Mouse (Mus musculus): ENCODE results near the gene Mrpl48.

Mrpl48 gene

GRCm38 (mm10) chr7:100608130-100608741, at the start of gene Mrpl48:
Gene Mrpl48 (minus strand): TSS chr7:100608301.
- DNase-seq: peak; percentile 43

- no peak for DNase-seq
Measured at GRCm38 (mm10) chr7:100656739-100657138, 48.6 kb upstream of the Mrpl48 start.

GRCm38 (mm10) chr7:100654441-100654840, 46.3 kb upstream of the Mrpl48 start:
- no peak for DNase-seq

DNA sequence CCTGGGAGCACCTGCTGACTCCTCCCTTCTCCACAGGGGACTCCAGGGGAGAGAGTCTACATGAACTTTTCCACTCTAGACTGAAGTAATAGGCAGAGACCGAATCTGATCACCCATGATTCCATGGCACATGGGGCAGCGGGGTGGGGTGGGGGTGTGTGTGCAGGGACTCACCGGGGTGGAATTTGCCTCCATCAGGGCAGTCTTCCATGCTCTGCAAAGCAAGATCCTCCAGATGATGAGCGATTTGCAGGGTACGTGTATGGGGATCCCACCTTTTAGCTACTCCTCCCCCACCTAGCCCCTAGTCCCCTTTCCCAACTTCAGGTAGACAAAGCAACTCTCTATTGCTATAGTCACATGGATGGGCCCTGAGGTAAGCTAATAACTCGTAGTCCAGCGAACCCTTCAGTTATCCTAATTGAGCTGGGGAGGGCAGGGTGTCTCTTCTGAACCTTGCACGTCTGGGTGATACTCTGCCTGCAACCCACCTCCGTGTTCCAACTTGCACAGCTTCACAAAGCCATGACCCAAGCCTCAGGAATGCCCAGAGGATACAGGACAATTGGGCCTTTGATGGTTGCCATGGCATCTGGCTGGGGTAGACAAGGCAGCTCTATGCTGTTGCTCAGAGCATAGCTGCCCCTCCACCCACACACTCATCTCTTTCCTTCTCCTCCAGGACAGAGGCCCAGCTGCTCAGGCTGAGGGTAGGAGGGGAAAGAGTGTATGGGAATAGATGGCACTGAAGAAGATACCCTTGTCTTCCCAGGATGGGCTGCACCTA, 45.6 kb upstream of the Mrpl48 start:
- no peak for DNase-seq

GRCm38 (mm10) chr7:100651011-100651410, 42.9 kb upstream of the Mrpl48 start:
- no peak for DNase-seq

GRCm38 (mm10) chr7:100650421-100650820, 42.3 kb upstream of the Mrpl48 start:
- no peak for DNase-seq

GRCm38 (mm10) chr7:100649826-100650225, 41.7 kb upstream of the Mrpl48 start:
- no peak for DNase-seq

- DNase-seq: no peak
Measured at GRCm38 (mm10) chr7:100649095-100649494, 41.0 kb upstream of the Mrpl48 start.

DNA sequence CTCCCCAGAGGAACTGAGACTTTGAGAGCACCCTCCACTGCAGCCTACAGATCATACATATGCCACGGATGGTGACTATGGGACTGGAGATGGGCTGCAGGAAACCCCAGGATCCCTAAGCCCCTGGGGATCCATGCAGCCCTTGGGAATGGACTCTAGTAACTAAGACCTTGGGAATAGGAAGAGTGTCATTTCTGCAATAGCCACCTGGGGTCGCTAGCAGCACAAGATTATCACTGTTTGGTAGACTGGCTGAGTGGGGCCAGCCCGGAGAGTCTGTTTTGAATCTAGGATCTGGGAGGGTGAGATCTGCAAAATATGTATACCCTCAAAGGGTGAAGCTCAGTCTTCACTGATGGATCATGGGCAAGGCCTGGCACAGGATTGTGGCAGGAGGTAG, 37.0 kb upstream of the Mrpl48 start:
- peak; percentile 73 for DNase-seq

- no peak for DNase-seq
Measured at GRCm38 (mm10) chr7:100642413-100642812, 34.3 kb upstream of the Mrpl48 start.

- DNase-seq: peak; percentile 37
Measured at GRCm38 (mm10) chr7:100637657-100638056, 29.6 kb upstream of the Mrpl48 start.

DNA sequence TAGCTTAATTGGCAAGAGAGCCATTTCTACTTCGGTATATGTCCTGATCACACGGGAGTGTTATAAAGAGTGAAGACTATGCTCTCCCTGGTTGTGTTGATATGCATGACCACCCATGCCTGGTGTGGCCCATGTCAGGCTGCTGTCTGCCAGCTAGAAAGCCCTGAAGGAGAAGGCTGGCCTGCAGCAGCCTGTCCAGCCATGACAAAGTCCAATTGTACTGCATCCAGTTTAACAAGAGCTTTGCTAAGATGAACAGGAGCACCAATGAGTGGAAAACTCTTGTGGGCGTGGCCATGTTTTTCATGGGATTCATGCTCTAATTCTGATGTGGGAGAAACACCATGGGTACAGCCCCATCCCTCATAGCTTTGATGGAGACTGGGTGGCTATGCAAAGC, 16.4 kb upstream of the Mrpl48 start:
- peak; percentile 93 for DNase-seq

DNA sequence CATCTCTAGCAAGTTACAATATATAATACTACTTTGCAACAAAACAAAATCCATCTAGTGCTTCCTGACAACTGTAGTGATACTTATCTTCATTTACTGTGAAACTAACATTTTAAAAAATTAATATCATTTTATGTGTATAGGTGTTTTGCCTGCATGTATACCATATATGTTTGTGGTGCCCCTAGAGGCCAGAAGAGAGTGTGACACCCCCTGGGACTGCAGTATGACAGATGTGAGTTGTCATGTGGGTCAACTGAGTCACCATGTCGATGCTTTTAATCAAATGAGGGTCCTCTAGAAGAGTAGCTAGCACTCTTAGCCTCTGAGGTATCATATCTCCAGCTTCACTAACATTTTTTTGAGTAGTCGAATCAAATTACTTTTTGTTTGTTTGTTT, 14.2 kb upstream of the Mrpl48 start:
- no peak for DNase-seq

DNA sequence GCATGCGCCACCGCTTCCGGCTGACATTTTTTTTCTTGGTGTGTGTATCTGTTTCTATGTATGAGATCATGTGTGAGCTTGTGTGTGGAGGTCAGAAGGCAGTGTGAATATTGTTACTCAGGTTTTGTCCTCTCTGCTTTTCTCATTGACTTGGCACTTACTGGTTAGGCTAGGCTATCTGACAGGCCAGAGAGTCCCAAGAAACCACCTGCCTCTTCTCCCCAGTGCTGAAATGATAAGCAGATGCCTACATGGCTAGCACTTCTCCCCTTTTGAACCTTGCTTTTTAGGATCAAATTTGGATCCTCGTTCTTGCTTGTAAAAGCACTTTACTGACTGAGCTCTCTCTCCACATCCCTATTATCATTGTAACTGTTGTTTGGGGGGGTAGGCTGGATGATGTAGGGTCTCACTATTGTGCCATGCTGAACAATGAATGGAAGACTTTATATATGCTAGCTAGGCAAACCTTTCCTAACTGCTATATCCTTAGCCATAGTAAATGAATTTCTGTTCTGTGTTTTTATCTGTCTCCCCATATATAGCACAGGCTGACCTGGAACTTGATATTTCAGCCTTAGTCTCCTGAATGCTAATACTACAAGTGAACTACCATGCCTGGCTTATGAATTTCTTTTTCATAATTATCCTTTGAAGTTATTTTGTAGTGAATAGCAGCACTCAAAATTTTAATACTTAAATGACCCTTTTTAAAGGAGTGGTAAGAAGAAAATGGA, 8.2 kb upstream of the Mrpl48 start:
- no peak for DNase-seq

- DNase-seq: no peak
Measured at GRCm38 (mm10) chr7:100608910-100609309, 809 bp upstream of the Mrpl48 start.

- peak; percentile 99 for DNase-seq
Measured at GRCm38 (mm10) chr7:100607214-100608129, 629 bp downstream of the Mrpl48 start, which contains the start of gene Rab6a. Gene Rab6a (plus strand): TSS chr7:100607410.

DNA sequence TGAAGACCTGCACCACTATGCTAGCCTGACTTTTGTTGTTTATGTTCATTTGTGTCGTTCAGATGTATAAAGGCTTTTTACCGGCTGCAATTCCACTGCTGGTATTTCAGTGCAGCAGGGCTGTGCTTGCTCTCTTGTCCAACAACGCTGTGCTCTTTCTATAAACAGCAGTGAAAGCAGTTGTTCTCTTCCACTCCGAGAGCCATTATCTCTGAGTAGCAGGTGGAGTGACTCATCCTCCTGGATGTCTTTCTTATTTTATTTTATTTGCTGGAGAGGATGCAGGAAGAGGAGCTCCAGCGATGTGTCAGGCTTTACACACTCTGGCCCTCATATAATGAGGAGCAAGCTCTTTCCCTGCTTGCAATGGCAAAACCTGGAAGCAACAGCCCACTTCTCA, 7.9 kb downstream of the Mrpl48 start:
- DNase-seq: no peak

DNA sequence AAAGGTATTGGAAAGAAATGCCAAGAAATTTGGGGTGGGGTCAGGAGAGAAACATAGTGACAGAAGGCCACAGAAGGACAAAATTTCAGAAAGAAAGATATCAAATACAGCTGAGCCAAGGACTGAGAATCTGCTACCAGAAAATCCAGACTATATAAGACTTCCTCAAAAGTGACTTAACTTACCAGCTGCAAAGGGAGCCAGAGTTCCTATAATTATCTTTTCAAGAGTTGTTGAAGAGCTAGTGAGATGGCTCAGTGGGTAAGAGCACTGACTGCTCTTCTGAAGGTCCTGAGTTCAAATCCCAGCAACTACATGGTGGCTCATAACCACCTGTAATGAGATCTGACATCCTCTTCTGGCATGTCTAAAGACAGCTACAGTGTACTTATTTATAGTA, 14.8 kb downstream of the Mrpl48 start:
- no peak for DNase-seq

DNA sequence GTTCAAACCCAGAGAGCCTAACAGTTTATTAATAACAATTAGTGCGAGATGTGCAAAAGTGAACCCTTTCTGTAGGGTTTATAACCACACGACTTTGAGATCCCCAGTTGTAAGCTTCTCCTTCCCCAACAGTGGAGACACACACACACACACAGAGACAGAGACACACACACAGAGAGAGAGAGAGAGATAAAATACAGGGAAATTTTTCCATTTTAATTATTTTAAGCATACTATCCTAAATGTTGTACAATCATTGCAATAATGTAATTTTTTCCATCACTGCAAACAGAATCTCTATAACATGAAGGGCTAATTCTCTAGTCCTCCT, 16.6 kb downstream of the Mrpl48 start:
- no peak for DNase-seq

GRCm38 (mm10) chr7:100590845-100591521, 17.1 kb downstream of the Mrpl48 start:
- peak; percentile 90 for DNase-seq

DNA sequence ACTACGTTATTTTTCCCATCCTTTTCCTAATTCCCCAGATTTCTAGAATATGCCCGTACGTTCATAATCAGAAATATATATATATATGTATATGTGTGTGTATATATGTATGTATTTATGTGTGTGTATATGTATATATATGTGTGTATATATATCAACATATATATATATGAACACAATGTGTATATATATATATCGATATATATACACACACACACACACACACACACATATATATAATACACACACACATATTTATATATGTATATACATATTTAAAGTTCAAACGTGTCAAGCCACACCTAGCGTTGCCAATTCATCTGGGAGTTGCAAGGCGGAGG, 17.6 kb downstream of the Mrpl48 start:
- DNase-seq: no peak

GRCm38 (mm10) chr7:100589816-100590215, 18.3 kb downstream of the Mrpl48 start:
- DNase-seq: no peak

All from kidney, adult 9 months (tissue).